Mouse (Mus musculus): Measurements from ENCODE around the gene Ufd1. TPM values are rescaled to one million over a fixed set of nuclear protein-coding genes. Genes with fewer than 3 reads are reported as not detected.
"Not testable (repeated sequence)": the region's sequence is repeated elsewhere in the genome, so short reads cannot be mapped to it uniquely, and the experiment has no call there.

Ufd1 gene
- polyA plus RNA-seq, 1 experiment from 2014 or later = 82.1 TPM

DNA sequence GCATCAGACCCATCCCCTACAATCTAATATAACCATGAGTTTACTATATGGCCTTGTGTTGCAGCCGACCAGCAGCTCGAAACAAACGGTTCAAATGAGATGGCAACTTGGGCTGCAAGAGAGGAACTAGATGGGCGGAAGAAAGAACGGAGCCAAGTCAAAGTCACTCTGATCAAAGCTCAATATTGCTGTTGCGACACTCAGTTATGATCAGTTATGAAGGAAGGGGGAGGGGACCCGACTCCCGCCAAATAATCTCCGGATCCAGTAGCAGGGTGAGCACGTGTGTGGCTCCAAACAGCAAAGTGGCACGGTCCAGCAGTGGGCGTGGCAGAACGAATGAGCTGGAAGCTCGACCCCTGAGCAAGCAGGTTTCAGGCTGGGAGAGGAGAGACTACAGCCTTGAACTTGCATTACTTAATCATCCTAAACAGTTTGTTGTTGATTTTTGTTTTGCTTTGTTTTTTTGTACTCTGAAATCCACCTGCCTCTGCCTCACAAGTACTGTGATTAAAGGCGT, 34.8 kb downstream of the Ufd1 start:
- H3K27me3 ChIP-seq (ENCODE audit: control insufficient read depth, insufficient read depth, low read length) = no peaks in the 10 kb centered on the region
- ATAC-seq (replicated peaks; ENCODE audit: insufficient number of reproducible peaks, low FRiP score, low TSS enrichment, low read depth) = no peak
- 85% methylated on average over 15 of the region's 15 CpGs for WGBS
- no peak overlapping the region for H3K9ac ChIP-seq (replicated peaks; ENCODE audit: low read length)
- no peak for DNase-seq (ENCODE audit: low spot score)
- no peak overlapping the region for H3K27ac ChIP-seq (replicated peaks; ENCODE audit: low read depth, low read length)
- H3K9me3 ChIP-seq (replicated peaks; ENCODE audit: control insufficient read depth, low read length) = no peaks in the 10 kb centered on the region
- H3K4me1 ChIP-seq (ENCODE audit: control insufficient read depth, insufficient read depth, low read length) = no peaks in the 10 kb centered on the region
- H3K4me2 ChIP-seq (ENCODE audit: low read depth, low read length) = no peak overlapping the region
- no peak overlapping the region for H3K4me3 ChIP-seq (ENCODE audit: low read depth, low read length)
- H3K36me3 ChIP-seq (replicated peaks; ENCODE audit: control insufficient read depth, insufficient read depth, low read depth, low read length) = no peaks in the 10 kb centered on the region

DNA sequence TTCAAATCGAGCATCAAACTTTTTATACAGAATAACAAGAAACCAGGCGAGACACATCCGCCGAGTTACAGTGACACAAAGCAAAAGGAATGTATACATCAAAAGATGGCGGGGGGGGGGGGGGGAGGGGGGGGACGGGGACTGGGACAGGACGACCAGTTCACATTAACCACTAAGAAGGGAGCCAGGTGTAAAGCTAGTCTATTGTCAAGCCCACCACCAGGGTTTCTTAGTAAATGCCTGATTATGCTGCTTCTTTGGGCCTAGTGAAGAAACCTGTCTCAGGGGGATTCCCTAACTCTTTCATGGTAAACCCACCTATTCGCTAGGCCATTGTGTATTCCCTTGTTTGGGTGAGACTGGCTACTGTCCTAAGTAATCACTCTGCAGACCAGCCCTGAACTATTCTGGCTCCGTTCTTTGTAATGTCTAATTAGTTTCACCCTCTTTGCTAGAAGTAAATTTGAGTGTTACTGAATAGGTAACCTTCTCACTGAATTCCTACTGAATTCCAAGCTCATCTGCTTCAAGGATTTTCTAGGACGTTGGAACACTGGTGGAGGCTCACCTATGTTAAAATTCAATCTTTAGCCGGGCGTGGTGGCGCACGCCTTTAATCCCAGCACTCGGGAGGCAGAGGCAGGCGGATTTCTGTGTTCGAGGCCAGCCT, 38.1 kb downstream of the Ufd1 start:
- not testable (repeated sequence) for H3K36me3 ChIP-seq (replicated peaks; ENCODE audit: control insufficient read depth, insufficient read depth, low read depth, low read length); H3K9me3 ChIP-seq (replicated peaks; ENCODE audit: control insufficient read depth, low read length); H3K9ac ChIP-seq (replicated peaks; ENCODE audit: low read length); H3K4me2 ChIP-seq (ENCODE audit: low read depth, low read length); H3K4me3 ChIP-seq (ENCODE audit: low read depth, low read length); H3K27me3 ChIP-seq (ENCODE audit: control insufficient read depth, insufficient read depth, low read length); ATAC-seq (replicated peaks; ENCODE audit: insufficient number of reproducible peaks, low FRiP score, low TSS enrichment, low read depth); DNase-seq (ENCODE audit: low spot score); H3K4me1 ChIP-seq (ENCODE audit: control insufficient read depth, insufficient read depth, low read length); H3K27ac ChIP-seq (replicated peaks; ENCODE audit: low read depth, low read length)
- WGBS = 88% methylated on average over 16 of the region's 17 CpGs

DNA sequence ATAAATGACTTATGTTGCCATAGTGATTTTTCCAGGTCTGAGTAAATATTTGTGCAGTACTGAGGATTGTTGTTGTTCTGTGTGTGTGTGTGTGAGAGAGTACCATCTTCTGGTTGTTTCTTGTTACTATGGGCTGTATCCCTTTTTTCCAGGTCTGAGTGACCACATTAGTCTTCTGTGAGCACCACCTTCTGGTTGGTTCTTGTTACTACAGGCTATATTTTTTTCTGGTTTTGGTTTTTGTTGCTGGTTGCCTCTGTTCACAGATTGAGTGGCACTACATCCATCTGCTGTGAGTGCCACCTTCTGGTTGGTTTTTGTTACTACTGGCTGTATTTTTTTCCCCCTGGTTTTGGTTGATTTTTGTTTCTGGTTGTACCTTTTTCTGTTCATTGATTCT, 47.0 kb downstream of the Ufd1 start:
- ATAC-seq (replicated peaks; ENCODE audit: insufficient number of reproducible peaks, low FRiP score, low TSS enrichment, low read depth) (no peak), DNase-seq (ENCODE audit: low spot score) (peak; percentile 49)
- Histone ChIP-seq H3K4me2 (ENCODE audit: low read depth, low read length) (no peak overlapping the region), H3K27me3 (ENCODE audit: control insufficient read depth, insufficient read depth, low read length) (no peaks in the 10 kb centered on the region), H3K27ac (replicated peaks; ENCODE audit: low read depth, low read length) (no peak overlapping the region), H3K36me3 (replicated peaks; ENCODE audit: control insufficient read depth, insufficient read depth, low read depth, low read length) (no peaks in the 10 kb centered on the region), H3K4me3 (ENCODE audit: low read depth, low read length) (no peak overlapping the region), H3K4me1 (ENCODE audit: control insufficient read depth, insufficient read depth, low read length) (no peaks in the 10 kb centered on the region), H3K9ac (replicated peaks; ENCODE audit: low read length) (no peak overlapping the region), H3K9me3 (replicated peaks; ENCODE audit: control insufficient read depth, low read length) (no peaks in the 10 kb centered on the region)

DNA sequence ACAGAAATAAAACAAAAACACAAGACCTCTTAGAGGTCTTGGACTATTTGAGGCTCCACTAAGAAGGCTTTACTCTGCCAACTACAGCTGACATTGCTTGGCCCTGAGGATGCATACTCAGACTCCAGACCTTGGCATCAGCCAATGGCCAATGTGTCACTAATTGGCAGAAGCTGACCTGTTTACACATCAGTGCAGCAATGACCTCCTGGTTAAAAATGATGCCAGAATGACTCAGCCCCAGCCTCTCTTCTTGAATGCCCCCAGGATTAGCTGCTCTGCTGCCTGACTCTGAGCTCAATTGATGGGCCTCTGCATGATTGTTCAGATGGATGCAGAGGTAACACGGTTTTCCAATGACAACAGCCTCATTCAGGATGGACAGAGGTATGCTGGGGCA, 48.6 kb downstream of the Ufd1 start:
- Histone ChIP-seq H3K27me3 (ENCODE audit: control insufficient read depth, insufficient read depth, low read length) (no peaks in the 10 kb centered on the region), H3K4me2 (ENCODE audit: low read depth, low read length) (no peak overlapping the region), H3K4me1 (ENCODE audit: control insufficient read depth, insufficient read depth, low read length) (no peaks in the 10 kb centered on the region), H3K4me3 (ENCODE audit: low read depth, low read length) (no peak overlapping the region), H3K36me3 (replicated peaks; ENCODE audit: control insufficient read depth, insufficient read depth, low read depth, low read length) (no peaks in the 10 kb centered on the region), H3K9ac (replicated peaks; ENCODE audit: low read length) (no peak overlapping the region), H3K9me3 (replicated peaks; ENCODE audit: control insufficient read depth, low read length) (no peaks in the 10 kb centered on the region), H3K27ac (replicated peaks; ENCODE audit: low read depth, low read length) (no peak overlapping the region)
- WGBS = 70% methylated on average over 1 of the region's 1 CpGs
- ATAC-seq (replicated peaks; ENCODE audit: insufficient number of reproducible peaks, low FRiP score, low TSS enrichment, low read depth) = no peak
- no peak for DNase-seq (ENCODE audit: low spot score)

DNA sequence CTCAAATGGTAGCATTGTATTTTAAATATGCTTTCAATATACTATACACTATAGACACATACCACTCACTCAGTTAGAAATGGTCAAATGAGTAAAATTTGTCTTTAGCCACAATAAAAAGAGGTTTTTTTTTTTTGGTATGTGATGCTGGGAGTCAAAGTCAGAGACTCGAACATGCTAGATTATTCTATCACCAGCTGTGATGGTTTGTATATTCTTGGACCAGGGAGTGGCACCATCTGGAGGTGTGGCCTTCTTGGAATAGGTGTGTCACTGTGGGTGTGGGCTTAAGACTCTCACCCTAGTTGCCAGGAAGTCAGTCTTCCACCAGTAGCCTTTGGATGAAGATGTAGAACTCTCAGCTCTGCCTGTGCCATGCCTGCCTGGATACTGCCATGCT, 58.9 kb downstream of the Ufd1 start:
- not testable (repeated sequence) for H3K9ac ChIP-seq (replicated peaks; ENCODE audit: low read length); H3K4me1 ChIP-seq (ENCODE audit: control insufficient read depth, insufficient read depth, low read length); H3K4me3 ChIP-seq (ENCODE audit: low read depth, low read length); ATAC-seq (replicated peaks; ENCODE audit: insufficient number of reproducible peaks, low FRiP score, low TSS enrichment, low read depth); H3K9me3 ChIP-seq (replicated peaks; ENCODE audit: control insufficient read depth, low read length); H3K36me3 ChIP-seq (replicated peaks; ENCODE audit: control insufficient read depth, insufficient read depth, low read depth, low read length); H3K27me3 ChIP-seq (ENCODE audit: control insufficient read depth, insufficient read depth, low read length); H3K4me2 ChIP-seq (ENCODE audit: low read depth, low read length); DNase-seq (ENCODE audit: low spot score); H3K27ac ChIP-seq (replicated peaks; ENCODE audit: low read depth, low read length)
- 75% methylated on average over 1 of the region's 1 CpGs for WGBS

DNA sequence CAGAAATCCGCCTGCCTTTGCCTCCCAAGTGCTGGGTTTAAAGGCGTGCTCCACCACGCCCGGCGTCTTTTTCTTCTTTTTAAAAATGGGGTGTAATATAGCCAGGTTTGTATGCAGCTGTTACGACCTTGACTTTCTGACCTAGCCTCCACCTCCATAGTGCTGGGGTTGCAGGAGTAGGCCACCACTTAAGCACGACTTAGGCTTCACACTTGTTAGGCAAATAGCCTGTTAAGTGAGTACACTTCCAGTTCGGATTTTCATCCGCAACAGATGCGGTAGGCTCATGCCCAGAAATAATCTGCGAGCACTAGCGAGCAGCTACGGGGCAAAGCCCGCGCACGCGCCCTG, 64.5 kb downstream of the Ufd1 start:
- Histone ChIP-seq H3K9me3 (replicated peaks; ENCODE audit: control insufficient read depth, low read length) (no peaks in the 10 kb centered on the region), H3K36me3 (replicated peaks; ENCODE audit: control insufficient read depth, insufficient read depth, low read depth, low read length) (no peaks in the 10 kb centered on the region), H3K27me3 (ENCODE audit: control insufficient read depth, insufficient read depth, low read length) (no peaks in the 10 kb centered on the region), H3K27ac (replicated peaks; ENCODE audit: low read depth, low read length) (peak overlapping the region; percentile 89), H3K4me2 (ENCODE audit: low read depth, low read length) (peak overlapping the region; percentile 63), H3K4me3 (ENCODE audit: low read depth, low read length) (peak overlapping the region; percentile 72), H3K4me1 (ENCODE audit: control insufficient read depth, insufficient read depth, low read length) (no peaks in the 10 kb centered on the region), H3K9ac (replicated peaks; ENCODE audit: low read length) (peak overlapping the region; percentile 88)
- no peak for DNase-seq (ENCODE audit: low spot score)
- peak; percentile 42 for ATAC-seq (replicated peaks; ENCODE audit: insufficient number of reproducible peaks, low FRiP score, low TSS enrichment, low read depth)
- 1% methylated on average over 17 of the region's 17 CpGs for WGBS

DNA sequence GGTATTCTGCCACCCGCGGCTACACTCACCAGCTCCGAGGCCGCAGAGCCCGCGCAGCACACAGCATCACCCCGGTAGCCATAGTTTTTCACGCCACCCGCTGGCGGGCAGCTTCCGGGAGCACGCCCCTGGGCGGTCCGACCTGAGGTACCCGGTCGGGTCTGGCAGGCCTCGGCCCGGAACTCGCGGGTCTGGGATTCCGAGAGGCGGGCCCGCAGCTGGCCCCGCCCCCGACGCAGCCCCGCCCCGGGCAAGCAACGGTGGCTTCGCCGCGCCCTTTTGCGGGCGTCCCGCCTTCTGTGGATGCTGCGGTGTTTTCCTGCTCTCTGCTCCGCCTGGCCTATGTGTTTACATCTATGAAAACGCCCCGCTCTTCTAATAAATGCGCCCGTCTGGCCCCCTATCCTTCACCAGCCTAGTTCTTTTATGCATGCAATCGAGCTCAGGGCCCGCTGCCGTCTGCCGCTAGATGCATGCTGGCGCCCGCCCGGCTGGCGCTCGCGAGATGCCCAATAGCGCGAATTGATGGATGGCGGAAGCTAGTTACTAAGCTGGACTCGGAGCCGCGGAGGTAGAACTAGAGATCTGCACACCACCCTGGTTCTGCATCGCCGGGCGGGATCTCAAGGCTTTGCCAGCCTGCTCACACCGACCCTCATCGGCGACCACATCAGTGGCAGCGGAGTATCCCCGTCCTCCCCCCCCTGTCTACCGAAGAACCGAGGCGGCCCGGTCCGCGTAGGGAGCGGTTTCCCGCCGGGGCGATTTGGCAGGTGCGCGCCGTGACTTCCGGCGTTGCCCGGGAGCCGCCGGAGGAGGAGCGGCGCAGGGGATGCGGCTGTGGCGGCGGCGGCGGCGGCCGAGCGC, 65.1 kb downstream of the Ufd1 start, which contains the start of the genes Mrpl40 and Hira:
TSS of gene Mrpl40 (minus strand) at position 421 of the 867 bp plus-strand sequence.
TSS of gene Hira (plus strand) at position 596 of the 867 bp plus-strand sequence.
- no peaks in the 10 kb centered on the region for H3K9me3 ChIP-seq (replicated peaks; ENCODE audit: control insufficient read depth, low read length)
- peak; percentile 95 for ATAC-seq (replicated peaks; ENCODE audit: insufficient number of reproducible peaks, low FRiP score, low TSS enrichment, low read depth)
- H3K4me2 ChIP-seq (ENCODE audit: low read depth, low read length) = peak within 1 kb of the TSS; percentile 63
- H3K4me3 ChIP-seq (ENCODE audit: low read depth, low read length) = peak within 1 kb of the TSS; percentile 72
- peak within 1 kb of the TSS; percentile 89 for H3K27ac ChIP-seq (replicated peaks; ENCODE audit: low read depth, low read length)
- no peaks in the 10 kb centered on the region for H3K4me1 ChIP-seq (ENCODE audit: control insufficient read depth, insufficient read depth, low read length)
- peak within 1 kb of the TSS; percentile 88 for H3K9ac ChIP-seq (replicated peaks; ENCODE audit: low read length)
- under 1% methylated on average over 77 of the region's 93 CpGs for WGBS
- H3K36me3 ChIP-seq (replicated peaks; ENCODE audit: control insufficient read depth, insufficient read depth, low read depth, low read length) = no peaks in the 10 kb centered on the region
- peak; percentile 93 for DNase-seq (ENCODE audit: low spot score)
- H3K27me3 ChIP-seq (ENCODE audit: control insufficient read depth, insufficient read depth, low read length) = no peaks in the 10 kb centered on the region

Data from embryonic facial prominence, embryonic 11.5 days (tissue).